Mouse (Mus musculus) C3H10T1/2 (cell line): Measurements from ENCODE around the gene Brox. TPM values are rescaled to one million over a fixed set of nuclear protein-coding genes. Genes with fewer than 3 reads are reported as not detected.

Source experiments
- polyA plus RNA-seq, 2 experiments: library from polyadenylated mRNA; unstranded; fragments of >200 nt; fragmentation: generic; extraction: Trizol; gene quantifications; one replicate each; pipeline ENCODE4 v1.2.1; 2012; ENCODE audit warnings: missing spikeins in 2 of 2

The Brox gene
- polyA plus RNA-seq: 10 to 100 TPM in 1 of 2 experiments, 1 to 10 TPM in 1; 1.3 to 15.4 TPM

GRCm38 (mm10) chr1:183296877-183297383 is at the start of gene Brox:
TSS of gene Brox (minus strand) at chr1:183297269.

GRCm38 (mm10) chr1:183296465-183296864 is 604 bp downstream of the Brox start, which contains the start of gene Aida:
TSS of gene Aida (plus strand) at chr1:183296590.

Other genes starting within 250 kb of the Brox start
- 10 to 100 TPM in 1 of 2 experiments, 1 to 10 TPM in 1; 4.9 to 28.2 TPM for gene Disp1, start 75.7 kb downstream of the Brox start, polyA plus RNA-seq
- 10 to 100 TPM in 1 of 2 experiments, 1 to 10 TPM in 1; 5.5 to 30.8 TPM for gene Aida, start 679 bp downstream of the Brox start, polyA plus RNA-seq
- gene Mia3, start 72.3 kb upstream of the Brox start, polyA plus RNA-seq: 10 to 100 TPM in 1 of 2 experiments, 1 to 10 TPM in 1; 3.7 to 45.3 TPM
- gene Taf1a, start 91.7 kb upstream of the Brox start, polyA plus RNA-seq: 1 to 10 TPM in 1 of 2 experiments, under 1 TPM in 1; 0.57 to 5.6 TPM
- gene Hhipl2, start 120.9 kb upstream of the Brox start, polyA plus RNA-seq: under 1 TPM; 0.01 to 0.28 TPM